Mouse (Mus musculus): ENCODE data around the gene Klhl8.
"Not testable (repeated sequence)": the region's sequence is repeated elsewhere in the genome, so short reads cannot be mapped to it uniquely, and the experiment has no call there.

DNA sequence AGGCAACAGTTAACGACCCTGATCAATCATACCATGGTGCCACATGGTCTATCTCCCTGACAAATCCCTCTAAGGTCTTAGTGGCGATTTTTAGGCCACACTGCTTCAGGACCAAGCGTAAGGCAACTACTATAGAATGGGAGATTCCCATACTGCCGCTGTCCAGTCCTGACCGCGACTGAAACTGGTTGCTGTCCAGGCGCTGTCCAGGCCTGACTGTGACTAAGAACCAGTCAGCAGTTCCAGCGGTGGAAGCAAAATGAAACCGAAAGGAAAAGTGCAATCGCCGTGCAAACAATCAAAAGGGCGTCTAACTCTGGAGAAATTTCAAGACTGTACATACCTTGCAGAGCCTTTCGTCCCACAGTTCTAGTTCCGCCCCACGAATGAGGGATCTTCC is 39.1 kb upstream of the Klhl8 start:
- TF ChIP-seq CTCF (IDR thresholded peaks at IDR 0.05; ENCODE audit: borderline replicate concordance, control insufficient read depth, extremely low read depth, insufficient read depth, low read length, poor library complexity); POLR2A (IDR thresholded peaks at IDR 0.05; ENCODE audit: control insufficient read depth, extremely low read depth, insufficient read depth, low read length, poor library complexity): not testable (repeated sequence)
